Mouse (Mus musculus): ENCODE data around the gene Dctn5.

The Dctn5 gene

GRCm38 (mm10) chr7:122160037-122160436, 27.2 kb downstream of the Dctn5 start:
- no peak for DNase-seq (ENCODE audit: low read depth)

DNA sequence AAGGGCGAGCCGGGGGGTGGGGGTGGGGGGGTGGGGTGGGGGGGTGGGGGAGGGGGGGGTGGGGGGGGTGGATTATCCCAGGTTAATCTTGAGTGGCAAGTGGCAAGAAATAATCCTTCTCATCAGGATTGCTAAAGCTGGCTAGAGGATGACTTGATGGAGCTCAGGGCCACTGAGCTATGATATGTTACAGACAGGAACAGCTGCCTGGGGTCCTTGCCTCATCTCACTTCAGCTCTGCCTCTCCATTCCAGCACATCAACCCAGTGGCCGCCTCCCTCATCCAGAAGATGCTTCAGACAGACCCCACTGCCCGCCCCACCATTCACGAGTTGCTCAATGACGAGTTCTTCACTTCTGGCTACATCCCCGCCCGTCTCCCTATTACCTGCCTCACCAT, 30.9 kb downstream of the Dctn5 start:
- DNase-seq (ENCODE audit: low read depth) = no peak

DNA sequence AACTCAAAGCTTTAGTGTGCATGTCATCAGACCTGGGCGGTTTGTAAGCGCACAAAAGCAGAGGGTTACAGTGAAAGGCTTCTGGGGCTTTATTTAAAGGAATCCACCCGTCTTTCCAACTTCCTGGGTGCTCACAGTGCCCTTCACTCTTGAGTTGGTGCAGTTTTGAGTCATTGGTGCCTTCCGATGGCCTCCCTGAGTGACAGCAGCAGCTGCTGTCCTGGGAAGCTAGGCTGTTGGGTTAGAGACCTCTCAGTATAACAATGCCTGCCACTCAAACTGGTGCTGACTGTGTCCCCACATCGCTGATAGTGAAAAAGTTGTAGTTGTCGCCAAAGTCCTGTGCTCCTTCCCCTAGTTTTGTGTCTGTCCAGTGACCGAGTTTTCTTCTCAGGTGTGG, 34.4 kb downstream of the Dctn5 start:
- DNase-seq (ENCODE audit: low read depth) = no peak

DNA sequence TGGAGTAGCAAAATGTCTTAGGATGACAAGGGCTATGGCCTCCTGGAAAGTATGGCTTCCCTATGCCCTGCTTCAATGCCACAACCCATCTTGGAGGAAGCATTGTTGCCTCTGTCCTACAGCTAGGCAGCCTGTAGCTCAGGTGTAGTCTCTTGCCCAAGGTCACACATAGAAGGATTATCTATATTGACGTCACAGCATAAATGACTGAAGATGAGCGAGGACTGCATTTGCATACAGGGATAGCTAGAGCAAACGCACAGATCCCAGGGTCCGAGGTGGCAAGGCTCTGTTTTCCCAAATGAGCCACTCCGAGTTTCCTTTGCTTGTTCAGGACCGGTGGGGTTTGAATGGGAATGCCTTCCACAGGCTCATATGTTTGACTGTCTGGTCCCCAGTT, 37.9 kb downstream of the Dctn5 start:
- no peak for DNase-seq (ENCODE audit: low read depth)

- DNase-seq (ENCODE audit: low read depth) = no peak
Measured at GRCm38 (mm10) chr7:122171613-122172012, 38.8 kb downstream of the Dctn5 start.

- no peak for DNase-seq (ENCODE audit: low read depth)
Measured at GRCm38 (mm10) chr7:122180720-122181119, 47.9 kb downstream of the Dctn5 start.

- no peak for DNase-seq (ENCODE audit: low read depth)
Measured at GRCm38 (mm10) chr7:122184569-122184968, 51.7 kb downstream of the Dctn5 start.

DNA sequence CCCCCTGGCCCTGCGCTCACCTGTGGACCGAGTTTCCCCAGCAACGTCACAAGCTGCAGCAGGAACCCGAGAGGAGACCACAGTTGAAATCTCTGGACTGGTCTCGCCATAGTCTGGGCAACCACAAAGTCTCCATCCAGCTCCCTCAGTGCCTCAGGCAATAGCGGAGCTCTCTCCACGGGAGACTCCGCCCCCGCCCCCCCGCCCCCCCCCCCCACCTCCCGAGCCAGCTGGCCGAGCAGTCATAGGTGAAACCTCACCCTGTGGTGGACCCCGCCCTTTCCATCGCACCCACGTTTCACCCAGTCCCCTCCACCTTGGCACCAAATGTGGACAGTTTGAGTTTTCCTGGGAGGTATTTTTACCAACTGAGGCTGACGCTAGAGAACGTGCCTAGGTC, 53.2 kb downstream of the Dctn5 start, which contains the start of gene Ern2:
Ern2 (minus strand) TSS at position 165 of the 400 bp plus-strand sequence.
- DNase-seq (ENCODE audit: low read depth) = no peak

DNA sequence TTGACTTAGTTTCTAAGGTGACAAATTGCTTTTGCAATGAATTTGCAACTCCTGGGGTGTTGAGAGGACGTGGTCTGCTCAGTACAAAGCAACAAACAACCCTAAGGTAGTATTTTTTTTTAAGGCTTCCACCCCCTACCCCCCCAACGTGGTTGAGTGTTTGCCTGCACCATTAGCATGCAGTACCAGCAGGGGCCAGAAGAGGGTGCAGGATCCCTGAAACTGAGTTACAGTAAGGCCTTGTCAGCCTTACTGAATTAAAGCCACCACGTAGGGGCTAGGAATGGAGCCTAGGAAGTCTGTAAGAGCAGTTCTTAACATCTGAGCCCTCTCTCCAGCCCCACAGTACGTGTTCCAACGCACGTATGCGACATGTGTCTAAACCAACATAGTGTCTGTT, 56.6 kb downstream of the Dctn5 start:
- DNase-seq (ENCODE audit: low read depth) = peak; percentile 12

DNA sequence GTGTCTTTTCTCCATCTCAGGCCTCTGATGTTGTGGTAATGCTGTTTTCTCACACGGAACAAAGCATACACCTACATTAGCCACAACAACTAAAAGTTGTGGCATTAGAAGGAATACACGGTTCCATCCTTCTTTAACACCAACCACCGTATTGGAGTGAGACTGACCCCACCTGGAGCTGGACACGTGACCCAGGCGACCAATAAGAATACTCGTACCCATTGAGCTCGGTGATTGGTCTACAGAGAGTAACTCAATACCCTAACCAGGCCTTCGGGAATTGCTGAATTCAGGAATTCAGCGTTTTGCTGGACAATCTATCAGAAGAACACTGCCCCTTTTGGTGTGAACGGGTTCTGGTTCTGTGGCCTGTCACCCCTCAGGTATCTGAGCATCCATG, 58.3 kb downstream of the Dctn5 start:
- no peak for DNase-seq (ENCODE audit: low read depth)

DNA sequence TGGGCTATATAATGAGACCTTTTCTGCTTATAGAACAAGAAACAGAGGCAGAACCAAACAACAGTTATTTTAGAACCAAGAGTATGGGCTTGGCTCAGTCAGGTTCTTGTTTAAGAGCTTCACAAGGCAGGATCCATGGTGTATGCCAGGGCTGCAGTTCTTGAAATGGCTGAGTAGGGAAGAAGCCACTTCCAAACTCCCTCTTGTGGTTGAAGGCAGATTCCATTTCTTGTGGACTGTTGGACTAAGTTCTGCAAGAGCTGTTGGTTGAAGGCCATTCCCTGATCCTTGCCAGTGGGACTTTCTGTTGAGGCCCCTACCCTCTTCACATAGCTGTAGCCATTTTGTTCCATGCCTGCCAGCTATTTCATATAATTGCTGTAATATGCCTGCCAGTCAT, 61.1 kb downstream of the Dctn5 start:
- DNase-seq (ENCODE audit: low read depth) = no peak

GRCm38 (mm10) chr7:122196771-122197170, 63.9 kb downstream of the Dctn5 start:
- no peak for DNase-seq (ENCODE audit: low read depth)

GRCm38 (mm10) chr7:122197306-122197705, 64.5 kb downstream of the Dctn5 start:
- DNase-seq (ENCODE audit: low read depth) = peak; percentile 20
